Mouse (Mus musculus) urinary bladder, adult 2 months (tissue): Measurements from ENCODE around the gene Snx13. TPM values are rescaled to one million over a fixed set of nuclear protein-coding genes. Genes with fewer than 3 reads are reported as not detected.

Source experiments
- DNase-seq: peaks from one replicate; pipeline ENCODE4 v3.0.0; 2022; ENCODE audit warnings: low spot score
- polyA plus RNA-seq: library from polyadenylated mRNA; depleted of rRNA; stranded (reverse); fragments of >200 nt; gene quantifications from 2 replicates; pipeline ENCODE4 v1.2.3, GENCODE M21; 2012

The Snx13 gene
- polyA plus RNA-seq, 1 experiment: 14.6 TPM

GRCm38 (mm10) chr12:35047320-35048225 is 587 bp downstream of the Snx13 start:
- DNase-seq: peak; percentile 63

- DNase-seq: no peak
Observed at GRCm38 (mm10) chr12:35048891-35049290, 1.9 kb downstream of the Snx13 start.

GRCm38 (mm10) chr12:35050501-35050900 is 3.5 kb downstream of the Snx13 start:
- no peak for DNase-seq

DNA sequence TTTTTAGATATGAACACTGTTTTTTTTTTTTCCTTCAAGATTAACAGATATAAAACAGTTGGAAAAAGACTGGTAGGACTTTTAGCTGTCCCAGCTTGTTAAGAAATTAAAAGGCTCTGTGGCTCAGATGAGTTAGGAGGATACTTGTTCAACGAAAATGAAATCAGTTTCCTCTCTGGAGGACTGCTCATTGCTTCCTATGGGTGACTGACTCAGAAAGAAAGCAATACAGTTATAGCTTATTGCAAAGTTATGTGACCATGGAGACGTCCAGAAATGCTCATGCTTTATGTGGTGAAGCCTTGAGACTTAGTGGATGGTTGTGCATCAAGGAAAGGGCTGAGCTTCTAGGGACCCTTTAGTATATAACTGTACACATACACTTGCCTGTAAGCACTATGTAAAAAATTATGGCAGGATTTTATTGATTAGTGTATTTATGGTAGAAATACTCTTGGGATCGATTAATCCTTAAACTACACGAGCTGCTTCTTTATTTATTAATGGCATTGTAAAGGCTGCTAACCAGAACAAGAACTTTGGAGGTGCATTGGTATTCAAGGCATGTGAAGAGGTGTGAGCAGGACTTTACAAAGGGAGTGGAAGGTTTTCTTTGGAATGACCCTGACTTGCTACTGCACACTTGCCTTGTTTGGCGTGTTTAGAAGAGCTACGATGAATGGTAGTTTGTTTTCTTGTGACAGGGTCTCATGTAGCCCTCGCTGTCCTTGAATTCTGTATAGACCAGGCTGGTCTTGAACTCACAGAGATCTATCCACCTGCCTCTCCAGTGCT is 4.2 kb downstream of the Snx13 start:
- DNase-seq: no peak

GRCm38 (mm10) chr12:35054420-35054819 is 7.4 kb downstream of the Snx13 start:
- DNase-seq: no peak

- no peak for DNase-seq
Observed at GRCm38 (mm10) chr12:35055114-35056095, 8.4 kb downstream of the Snx13 start.

DNA sequence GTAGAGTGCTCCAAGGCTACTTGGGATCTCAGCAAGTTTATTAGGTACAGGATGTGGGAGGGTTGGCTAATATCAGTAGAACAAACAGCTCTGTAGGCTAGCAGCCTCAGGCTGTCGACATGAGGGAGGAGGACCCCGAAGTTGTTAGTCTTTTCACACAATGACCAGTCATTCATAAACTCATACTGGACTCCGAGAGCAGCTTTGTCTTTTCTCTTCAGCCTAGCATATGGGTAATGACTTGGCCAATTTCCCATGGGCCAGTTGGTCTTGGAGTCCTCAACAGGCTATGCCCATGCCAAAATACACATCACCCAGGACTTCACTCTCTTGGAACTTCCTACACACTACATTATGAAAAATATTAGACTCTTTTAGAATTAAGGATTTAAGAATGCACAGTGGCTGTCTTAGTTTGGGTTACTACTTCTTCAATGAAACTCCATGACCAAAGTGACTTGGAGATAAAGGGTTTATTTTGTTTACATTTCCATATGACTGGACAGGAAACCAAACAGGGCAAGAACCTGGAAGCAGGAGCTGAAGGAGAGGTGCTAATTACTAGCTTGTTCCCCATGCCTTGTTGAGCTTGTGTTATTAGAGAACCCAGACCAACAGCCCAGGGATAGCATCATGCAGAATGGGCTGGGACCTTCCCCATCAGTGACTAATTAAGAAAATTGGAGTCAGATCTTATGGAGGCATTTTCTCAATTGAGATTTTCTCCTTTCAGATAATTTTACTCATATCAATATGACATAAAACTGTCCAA is 16.9 kb downstream of the Snx13 start:
- DNase-seq: no peak

DNA sequence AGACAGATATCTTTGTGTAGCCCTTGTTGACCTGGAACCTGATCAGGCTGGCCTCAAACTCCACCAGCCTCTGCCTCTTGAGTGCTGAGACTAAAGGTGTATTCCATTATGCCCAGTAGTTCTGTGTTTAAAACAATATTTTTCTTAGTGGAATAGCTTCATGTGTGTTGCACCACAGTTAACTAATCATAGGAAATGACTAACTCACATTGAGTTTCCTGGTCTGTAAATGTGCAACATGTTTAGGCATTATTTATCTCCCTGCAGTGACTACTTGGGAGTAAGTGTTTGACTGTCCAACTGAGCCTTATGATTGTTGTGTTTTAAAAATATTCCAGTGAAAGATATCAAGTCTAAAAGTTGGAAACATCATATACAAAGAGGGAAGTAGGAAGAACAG is 20.6 kb downstream of the Snx13 start:
- no peak for DNase-seq

DNA sequence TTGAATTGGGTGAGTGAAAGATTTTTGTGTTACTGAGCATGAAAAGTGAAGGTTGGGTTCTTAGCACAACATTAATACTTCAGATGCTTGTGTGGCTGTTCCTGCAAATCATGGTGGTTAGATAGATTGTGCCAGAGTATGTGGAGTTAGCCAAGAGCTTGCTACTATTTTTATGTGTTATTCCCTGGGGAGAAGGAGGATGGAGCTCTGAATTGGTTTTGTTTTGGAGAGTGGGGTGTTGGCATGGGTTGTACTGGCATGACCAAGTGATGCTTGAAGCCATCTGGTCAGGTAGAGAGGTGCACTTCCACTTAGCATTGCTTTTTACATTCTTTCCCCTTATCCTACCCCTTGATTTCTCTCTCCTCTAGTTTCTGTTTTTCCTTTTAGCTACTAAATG is 24.4 kb downstream of the Snx13 start:
- no peak for DNase-seq

GRCm38 (mm10) chr12:35072178-35072577 is 25.2 kb downstream of the Snx13 start:
- no peak for DNase-seq

DNA sequence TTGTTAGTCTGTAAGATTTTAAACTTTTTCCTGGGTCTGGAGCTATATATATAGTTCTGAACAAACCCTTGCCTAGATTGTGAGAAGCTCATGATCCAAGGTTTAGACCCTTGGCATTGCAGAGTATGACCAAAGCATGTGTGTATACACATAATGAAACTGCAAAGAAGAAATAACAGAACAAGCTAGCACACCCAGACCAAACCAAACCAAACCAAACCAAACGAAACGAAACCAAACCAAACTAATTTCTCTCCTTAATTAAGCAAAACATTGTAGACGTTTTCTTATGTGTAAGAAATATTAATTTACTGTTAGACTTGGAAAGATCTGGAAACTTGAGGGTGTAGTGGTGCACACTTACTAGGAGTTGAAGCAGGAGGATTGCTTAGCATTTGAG is 29.0 kb downstream of the Snx13 start:
- no peak for DNase-seq

- DNase-seq: no peak
Observed at GRCm38 (mm10) chr12:35123549-35123948, 76.6 kb downstream of the Snx13 start.

DNA sequence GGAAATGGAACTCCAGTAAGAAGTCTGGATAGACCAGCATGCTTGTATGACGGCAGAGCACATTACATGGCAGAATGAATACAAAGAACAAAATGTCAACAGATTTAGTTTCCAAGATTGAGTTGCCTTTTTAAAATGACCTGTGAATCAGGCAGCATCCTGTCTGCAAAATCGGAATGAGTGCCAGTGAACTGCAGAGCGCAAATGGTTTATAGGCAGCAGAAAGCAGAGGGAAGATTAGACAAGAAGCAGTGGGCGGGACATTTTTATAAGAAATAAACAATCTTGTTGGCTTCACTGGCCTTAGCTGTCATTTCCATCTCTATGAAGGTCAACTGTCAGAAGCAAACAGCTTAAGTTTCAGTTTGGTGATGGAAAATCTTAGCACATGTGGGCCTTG is 106.2 kb downstream of the Snx13 start:
- DNase-seq: no peak

DNA sequence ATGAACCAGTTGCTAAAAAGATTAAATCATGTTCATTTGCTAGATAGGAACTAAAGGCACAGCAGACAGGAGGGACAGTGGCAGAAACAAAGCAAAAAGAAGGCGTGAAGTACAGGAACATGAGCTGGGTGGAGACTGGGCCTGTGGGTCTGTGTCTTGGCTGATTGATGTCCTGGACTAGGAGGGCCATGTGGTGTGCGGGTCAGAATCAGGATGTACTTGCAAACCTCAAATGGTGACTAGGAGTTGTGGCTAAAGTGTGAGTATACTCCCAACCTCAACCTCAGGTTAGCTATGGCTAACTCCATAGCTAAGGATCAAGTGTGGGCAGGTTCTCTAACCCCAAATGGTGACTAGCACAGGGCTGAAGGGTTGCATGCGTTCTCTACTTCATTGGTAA is 107.2 kb downstream of the Snx13 start:
- no peak for DNase-seq

DNA sequence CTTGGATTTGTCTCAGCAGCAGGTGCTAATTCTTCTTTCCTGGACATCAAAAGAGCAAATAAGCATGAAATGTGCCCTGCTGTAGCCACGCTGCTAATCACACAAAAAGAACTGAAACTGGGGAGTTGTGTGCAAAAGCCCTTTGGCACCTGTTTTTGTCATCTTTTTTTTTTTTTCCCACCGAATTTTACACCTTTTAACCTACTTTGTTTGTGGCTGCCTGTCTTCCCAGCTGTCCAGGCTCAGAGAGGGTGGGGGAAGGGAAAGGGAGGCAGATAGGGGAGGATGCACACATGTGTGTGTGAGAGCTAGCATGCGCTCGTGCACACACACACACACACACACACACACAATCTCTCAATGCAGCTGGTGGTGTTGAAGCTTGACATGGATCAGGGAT is 110.3 kb downstream of the Snx13 start:
- DNase-seq: no peak

DNA sequence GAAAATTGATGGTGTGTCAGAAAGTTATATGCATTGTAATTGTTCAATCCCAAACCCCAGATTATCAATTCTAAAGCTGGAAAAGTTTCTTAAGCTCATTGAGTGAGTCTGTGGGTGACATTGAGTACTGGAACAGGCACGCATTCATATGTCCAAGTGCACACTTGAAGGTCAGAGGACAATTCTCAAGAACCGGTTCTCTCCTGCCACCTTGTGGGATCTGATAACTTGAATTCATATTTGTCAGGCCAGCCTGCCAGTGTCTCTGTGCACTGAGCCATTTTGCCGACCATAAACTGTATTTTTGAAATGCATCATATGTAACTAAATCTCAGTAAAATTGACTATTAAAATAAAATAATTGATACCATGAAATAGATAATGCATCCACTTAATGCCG is 114.7 kb downstream of the Snx13 start:
- no peak for DNase-seq

GRCm38 (mm10) chr12:35170275-35170674 is 123.3 kb downstream of the Snx13 start:
- no peak for DNase-seq

DNA sequence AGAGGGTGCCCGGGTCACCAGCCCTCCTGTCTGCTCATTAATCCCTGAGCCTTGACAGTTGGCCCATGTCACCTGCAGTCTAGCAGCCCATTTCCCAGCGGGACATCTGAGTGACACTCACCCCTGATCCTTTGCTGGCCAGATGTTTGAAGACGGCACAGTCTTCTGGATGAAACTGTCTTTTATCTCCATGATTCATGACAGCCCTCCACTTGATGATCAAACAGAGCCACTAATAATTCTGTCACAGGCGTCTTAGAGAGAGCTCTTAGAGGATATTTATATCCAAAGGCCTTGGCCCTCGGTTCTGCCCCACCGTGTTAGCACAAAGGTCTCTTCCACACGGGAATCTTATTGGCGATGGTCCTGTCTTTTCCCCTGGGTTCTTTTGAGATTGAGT is 129.0 kb downstream of the Snx13 start:
- no peak for DNase-seq

DNA sequence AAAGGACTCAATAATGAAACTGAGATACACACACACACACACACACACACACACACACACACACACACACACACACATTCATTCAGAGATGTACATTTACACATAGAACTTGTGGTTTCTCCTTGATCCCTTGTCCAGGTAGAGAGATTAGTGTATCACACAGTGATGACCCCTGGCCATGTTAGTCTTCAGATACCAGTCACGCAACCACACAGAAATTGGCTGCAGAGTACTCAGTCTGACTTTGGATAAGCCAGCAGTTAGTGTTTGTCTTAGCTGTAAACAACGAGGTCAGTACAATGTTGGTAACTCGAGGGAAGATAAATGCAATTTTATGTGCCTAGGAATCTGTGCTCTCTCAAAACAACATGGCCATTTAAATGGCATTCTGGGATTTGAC is 129.6 kb downstream of the Snx13 start:
- DNase-seq: no peak

- peak; percentile 43 for DNase-seq
Observed at GRCm38 (mm10) chr12:35182675-35183074, 135.7 kb downstream of the Snx13 start.

- DNase-seq: no peak
Observed at GRCm38 (mm10) chr12:35184261-35184660, 137.3 kb downstream of the Snx13 start.
